Mouse (Mus musculus): Measurements from ENCODE around the gene Maml2. TPM values are rescaled to one million over a fixed set of nuclear protein-coding genes. Genes with fewer than 3 reads are reported as not detected.

The Maml2 gene
- polyA plus RNA-seq, 1 experiment: 8.4 TPM

- DNase-seq (ENCODE audit: low read depth): no peak
Observed at GRCm38 (mm10) chr9:13310236-13310635, 12.5 kb downstream of the Maml2 start.

- DNase-seq (ENCODE audit: low read depth): no peak
Observed at GRCm38 (mm10) chr9:13311094-13311493, 13.3 kb downstream of the Maml2 start.

DNA sequence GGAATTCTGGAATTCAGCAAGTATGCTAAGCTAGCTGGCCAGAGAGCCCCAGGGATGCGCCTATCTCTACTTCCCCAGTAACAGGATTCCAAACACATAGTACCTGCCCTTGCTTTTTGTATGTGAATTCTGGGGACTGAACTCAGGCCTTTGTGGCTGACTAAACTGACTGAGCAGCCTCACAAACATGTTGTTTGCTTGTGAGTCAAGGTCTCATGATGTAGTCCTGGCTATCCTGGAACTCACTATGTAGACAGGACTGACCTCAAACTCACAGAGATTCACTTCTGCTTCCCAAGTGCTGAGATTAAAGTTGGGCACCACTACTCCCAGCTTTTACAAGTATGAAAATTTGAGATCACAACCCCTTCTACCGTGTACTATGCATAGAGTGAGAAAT is 16.2 kb downstream of the Maml2 start:
- no peak for DNase-seq (ENCODE audit: low read depth)

GRCm38 (mm10) chr9:13314577-13315004 is 16.8 kb downstream of the Maml2 start:
- DNase-seq (ENCODE audit: low read depth): no peak

DNA sequence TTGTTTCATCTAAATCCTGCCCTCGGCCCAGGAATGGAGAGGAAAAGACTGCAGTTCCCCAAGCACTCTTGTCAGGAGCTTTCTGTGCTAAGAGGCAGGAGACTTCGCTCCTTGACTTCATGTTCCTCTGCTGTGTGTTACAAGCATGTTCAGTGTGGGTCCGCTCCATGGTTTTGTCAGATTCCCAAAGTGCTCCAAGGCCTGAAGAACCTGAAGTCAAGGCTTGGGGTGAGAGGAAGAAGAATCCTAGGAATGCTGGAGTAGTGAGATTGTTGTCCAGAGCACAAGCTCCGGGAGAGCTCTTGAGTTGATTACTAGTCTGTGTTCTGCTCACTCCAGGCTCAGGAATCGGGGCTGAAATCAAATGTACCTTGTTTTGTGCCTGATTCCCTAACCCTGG is 17.6 kb downstream of the Maml2 start:
- DNase-seq (ENCODE audit: low read depth): no peak

GRCm38 (mm10) chr9:13319566-13319965 is 21.8 kb downstream of the Maml2 start:
- DNase-seq (ENCODE audit: low read depth): no peak

DNA sequence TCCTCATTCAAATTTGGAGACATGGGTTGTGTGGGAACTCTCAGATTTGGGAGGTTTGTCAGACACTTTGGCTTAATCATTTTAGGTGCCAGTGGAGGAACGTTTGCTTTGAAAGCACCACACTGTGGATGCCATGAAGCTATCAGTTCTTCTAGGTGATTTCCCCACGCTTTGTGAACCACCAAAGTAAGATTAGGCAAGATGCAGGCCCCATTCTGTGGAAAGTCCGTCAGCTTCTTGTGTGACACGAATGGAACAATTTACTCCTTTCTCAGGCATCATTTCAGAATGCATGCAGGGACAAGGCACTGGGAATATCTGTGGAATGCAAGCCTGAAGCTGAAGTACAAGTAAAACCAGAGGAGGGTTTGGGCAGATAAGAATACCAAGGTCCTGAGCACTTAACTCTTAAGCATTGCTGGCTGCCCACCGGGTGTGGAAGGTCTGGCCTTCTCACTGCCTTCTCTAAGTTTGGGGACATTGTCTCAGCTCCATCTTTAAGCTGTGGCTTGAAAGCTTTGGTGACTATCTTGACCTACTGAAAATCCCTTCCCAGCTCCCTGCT is 23.1 kb downstream of the Maml2 start:
- DNase-seq (ENCODE audit: low read depth): no peak

- no peak for DNase-seq (ENCODE audit: low read depth)
Observed at GRCm38 (mm10) chr9:13323074-13323473, 25.3 kb downstream of the Maml2 start.

- no peak for DNase-seq (ENCODE audit: low read depth)
Observed at GRCm38 (mm10) chr9:13323612-13324011, 25.9 kb downstream of the Maml2 start.

- DNase-seq (ENCODE audit: low read depth): no peak
Observed at GRCm38 (mm10) chr9:13414230-13414766, 116.5 kb downstream of the Maml2 start.

DNA sequence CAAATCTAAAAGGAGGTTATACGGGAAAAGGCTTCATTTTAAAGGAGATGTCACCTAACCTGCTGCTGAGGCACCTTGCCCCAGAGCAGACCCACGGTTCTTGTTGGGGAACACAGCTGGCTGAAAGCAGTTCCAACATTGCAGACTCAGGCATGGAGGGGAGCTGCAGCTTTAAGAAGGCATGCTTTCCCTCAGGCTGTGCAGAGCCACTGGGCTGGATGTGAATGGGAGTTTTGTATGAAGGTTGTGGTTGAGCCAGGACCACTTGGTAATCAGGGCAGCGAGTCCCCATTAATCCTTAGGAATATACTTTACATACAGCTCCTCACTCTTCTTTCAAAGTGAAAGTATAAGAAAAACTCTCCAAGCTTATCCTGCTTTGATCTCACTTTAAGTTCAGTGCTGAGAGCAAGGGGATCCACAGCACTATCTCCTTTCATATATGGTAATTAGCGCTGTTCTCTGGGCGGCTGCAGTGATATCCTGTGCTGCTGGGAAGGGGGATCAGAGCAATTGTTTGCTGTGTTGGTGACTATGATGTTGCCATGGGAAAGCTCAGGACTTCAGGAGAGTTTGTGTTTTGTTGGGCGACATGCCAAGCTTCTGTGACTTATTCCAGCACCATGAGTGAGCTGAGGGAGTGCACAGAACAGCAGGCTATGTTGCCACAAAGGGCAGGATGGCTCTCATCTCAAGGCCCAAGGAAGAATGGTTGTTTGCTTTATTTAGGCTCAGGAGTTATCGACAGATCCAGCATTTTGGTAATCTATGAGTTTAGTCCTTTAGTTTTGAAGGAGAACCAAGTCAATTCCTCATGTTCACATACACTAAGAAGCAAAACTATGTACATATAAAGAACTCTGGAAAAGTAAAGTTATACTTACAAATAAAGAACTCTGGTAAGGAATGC is 127.5 kb downstream of the Maml2 start:
- DNase-seq (ENCODE audit: low read depth): no peak

GRCm38 (mm10) chr9:13429477-13430125 is 131.8 kb downstream of the Maml2 start:
- no peak for DNase-seq (ENCODE audit: low read depth)

GRCm38 (mm10) chr9:13430302-13430701 is 132.5 kb downstream of the Maml2 start:
- no peak for DNase-seq (ENCODE audit: low read depth)

- no peak for DNase-seq (ENCODE audit: low read depth)
Observed at GRCm38 (mm10) chr9:13430744-13431143, 133.0 kb downstream of the Maml2 start.

GRCm38 (mm10) chr9:13431646-13432045 is 133.9 kb downstream of the Maml2 start:
- no peak for DNase-seq (ENCODE audit: low read depth)

DNA sequence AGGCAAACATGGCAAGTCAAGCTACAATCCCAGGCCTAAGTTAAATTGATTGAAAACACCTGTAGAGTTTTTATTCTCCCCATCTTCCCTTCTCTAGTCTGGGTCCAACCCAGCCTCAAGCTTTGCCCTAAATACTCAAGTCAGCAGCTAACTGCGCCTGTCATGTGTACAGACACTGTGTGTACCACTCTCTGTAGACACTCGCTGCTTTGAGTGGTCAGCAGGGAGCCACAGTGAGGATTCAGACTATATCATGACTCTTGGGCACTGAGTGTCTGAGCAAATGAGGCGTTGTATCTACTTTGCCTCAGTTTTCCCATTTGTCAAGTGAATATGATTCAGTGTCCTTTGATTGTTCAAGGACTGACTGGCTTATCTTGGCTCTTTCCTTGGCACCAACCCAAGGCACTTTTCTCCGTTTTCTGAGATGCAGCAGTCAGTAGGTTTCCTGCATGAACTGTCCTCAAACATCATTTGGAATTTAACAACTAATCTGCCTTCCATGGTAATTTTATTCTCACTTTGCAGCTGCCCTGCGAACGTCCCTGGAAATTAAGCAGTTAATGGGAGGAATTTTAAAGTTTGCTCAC is 135.8 kb downstream of the Maml2 start:
- no peak for DNase-seq (ENCODE audit: low read depth)

GRCm38 (mm10) chr9:13440911-13441310 is 143.2 kb downstream of the Maml2 start:
- DNase-seq (ENCODE audit: low read depth): no peak

DNA sequence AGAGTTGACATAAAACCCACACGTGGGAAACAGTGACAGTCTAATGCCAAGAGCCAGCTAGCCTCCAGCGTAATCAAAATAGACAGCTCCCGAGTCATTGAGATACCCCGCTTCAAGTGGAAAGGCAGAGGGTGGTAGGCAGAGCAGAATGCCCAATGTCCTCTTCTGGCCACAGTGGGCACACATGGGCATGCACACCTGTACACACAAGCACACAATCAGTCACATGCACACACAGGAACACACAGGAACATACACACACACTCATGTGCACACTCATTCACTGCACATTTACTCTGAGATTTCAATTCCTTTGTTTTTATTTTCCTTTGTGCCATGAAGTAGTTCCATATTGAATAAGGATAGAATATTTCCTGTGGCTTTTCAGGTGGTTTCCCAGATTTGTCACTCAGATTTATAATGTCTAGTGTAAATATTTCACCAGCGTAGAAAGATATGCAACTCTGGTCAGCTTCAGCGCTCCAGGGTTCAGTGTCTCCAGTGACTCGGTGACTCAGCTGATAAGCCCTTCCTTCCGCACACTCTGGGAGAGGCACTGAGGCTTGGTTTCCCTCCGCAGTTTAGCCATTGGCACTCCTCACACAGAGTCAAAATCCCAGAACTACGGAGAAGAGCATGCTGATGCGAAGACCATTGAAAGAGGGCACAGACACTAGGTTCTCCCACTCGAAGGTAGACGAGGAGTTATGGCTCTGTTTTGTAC is 144.4 kb downstream of the Maml2 start:
- DNase-seq (ENCODE audit: low read depth): no peak

GRCm38 (mm10) chr9:13443484-13444211 is 145.9 kb downstream of the Maml2 start:
- no peak for DNase-seq (ENCODE audit: low read depth)

DNA sequence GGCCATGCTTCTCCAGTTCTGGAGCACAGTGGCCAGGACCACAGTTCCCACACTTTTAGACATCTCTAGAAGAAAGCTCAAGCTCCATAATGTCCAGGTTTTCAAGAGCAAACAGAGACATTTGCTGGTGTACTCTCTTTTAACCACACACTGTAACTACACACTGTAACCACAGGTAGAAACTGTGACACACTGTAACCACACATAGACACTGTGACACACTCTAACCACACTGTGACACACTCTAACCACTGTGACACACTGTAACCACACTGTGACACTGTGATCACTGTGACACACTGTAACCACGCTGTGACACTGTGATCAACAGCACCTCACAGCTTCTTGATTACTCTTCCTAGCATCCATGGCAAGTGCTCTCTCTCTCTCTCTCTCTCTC is 148.5 kb downstream of the Maml2 start:
- no peak for DNase-seq (ENCODE audit: low read depth)
